Mouse (Mus musculus): ENCODE results near the gene Amotl2. TPM values are rescaled to one million over a fixed set of nuclear protein-coding genes. Genes with fewer than 3 reads are reported as not detected.

Gene Amotl2
- polyA plus RNA-seq, 1 experiment = 7.2 TPM

DNA sequence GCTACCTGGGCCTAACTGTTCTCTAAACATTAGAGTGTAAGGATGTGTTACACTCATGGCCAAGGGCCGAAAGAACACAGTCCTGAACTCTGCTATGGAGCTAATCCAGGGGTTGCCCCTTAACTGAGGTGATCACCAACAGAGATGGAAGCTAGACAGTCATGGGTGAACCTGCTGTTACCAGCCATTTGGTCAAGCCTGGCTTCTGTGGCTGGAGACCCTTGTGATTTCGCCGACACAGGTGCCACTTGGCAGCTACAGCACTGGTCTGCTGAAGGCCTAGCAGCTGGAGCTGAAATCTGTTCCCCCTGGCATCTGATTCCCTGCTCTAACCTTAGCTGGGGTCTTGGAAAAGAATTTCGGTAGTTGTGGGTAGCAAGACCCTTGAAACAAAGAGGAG is 6.3 kb downstream of the Amotl2 start:
- DNase-seq = no peak
- TF ChIP-seq POLR2A (IDR thresholded peaks at IDR 0.05; ENCODE audit: control insufficient read depth, extremely low read depth, insufficient read depth, low read length, poor library complexity) (no peak), CTCF (IDR thresholded peaks at IDR 0.05; ENCODE audit: borderline replicate concordance, control insufficient read depth, extremely low read depth, insufficient read depth, low read length, poor library complexity) (no peak)
- Histone ChIP-seq H3K36me3 (ENCODE audit: control insufficient read depth, insufficient read depth, low read length) (no peaks in the 10 kb centered on the region), H3K4me1 (replicated peaks; ENCODE audit: control insufficient read depth, insufficient read depth, low read length) (no peaks in the 10 kb centered on the region), H3K4me3 (ENCODE audit: control insufficient read depth, insufficient read depth, low read length) (no peak overlapping the region), H3K27ac (ENCODE audit: control insufficient read depth, insufficient read depth, low read length) (no peak overlapping the region), H3K27me3 (ENCODE audit: control insufficient read depth, insufficient read depth, low read length) (peaks cover 6% of the 10 kb centered on the region; the same call in 1 of the 2 replicates)
- 92% methylated on average over 4 of the region's 4 CpGs for WGBS

GRCm38 (mm10) chr9:102723241-102723709 is 6.8 kb downstream of the Amotl2 start:
- no peaks in the 10 kb centered on the region for H3K4me1 ChIP-seq (replicated peaks; ENCODE audit: control insufficient read depth, insufficient read depth, low read length)
- H3K36me3 ChIP-seq (ENCODE audit: control insufficient read depth, insufficient read depth, low read length) = no peaks in the 10 kb centered on the region
- no peak for TF ChIP-seq POLR2A (IDR thresholded peaks at IDR 0.05; ENCODE audit: control insufficient read depth, extremely low read depth, insufficient read depth, low read length, poor library complexity)
- H3K4me3 ChIP-seq (ENCODE audit: control insufficient read depth, insufficient read depth, low read length) = no peak overlapping the region
- no peak for DNase-seq
- no peak overlapping the region for H3K27ac ChIP-seq (ENCODE audit: control insufficient read depth, insufficient read depth, low read length)
- 97% methylated on average over 12 of the region's 12 CpGs for WGBS
- peaks cover 4% of the 10 kb centered on the region; the same call in 1 of the 2 replicates for H3K27me3 ChIP-seq (ENCODE audit: control insufficient read depth, insufficient read depth, low read length)

- Histone ChIP-seq H3K27me3 (ENCODE audit: control insufficient read depth, insufficient read depth, low read length) (no peaks in the 10 kb centered on the region), H3K4me1 (replicated peaks; ENCODE audit: control insufficient read depth, insufficient read depth, low read length) (no peaks in the 10 kb centered on the region), H3K36me3 (ENCODE audit: control insufficient read depth, insufficient read depth, low read length) (no peaks in the 10 kb centered on the region), H3K27ac (ENCODE audit: control insufficient read depth, insufficient read depth, low read length) (no peak overlapping the region), H3K4me3 (ENCODE audit: control insufficient read depth, insufficient read depth, low read length) (no peak overlapping the region)
- TF ChIP-seq POLR2A (IDR thresholded peaks at IDR 0.05; ENCODE audit: control insufficient read depth, extremely low read depth, insufficient read depth, low read length, poor library complexity) (no peak), CTCF (IDR thresholded peaks at IDR 0.05; ENCODE audit: borderline replicate concordance, control insufficient read depth, extremely low read depth, insufficient read depth, low read length, poor library complexity) (no peak)
- no peak for DNase-seq
- WGBS = 46% methylated on average over 4 of the region's 4 CpGs
Measured at GRCm38 (mm10) chr9:102723990-102724461, 7.6 kb downstream of the Amotl2 start.

- DNase-seq = no peak
- Histone ChIP-seq H3K27ac (ENCODE audit: control insufficient read depth, insufficient read depth, low read length) (no peak overlapping the region), H3K36me3 (ENCODE audit: control insufficient read depth, insufficient read depth, low read length) (no peaks in the 10 kb centered on the region), H3K4me1 (replicated peaks; ENCODE audit: control insufficient read depth, insufficient read depth, low read length) (no peaks in the 10 kb centered on the region), H3K4me3 (ENCODE audit: control insufficient read depth, insufficient read depth, low read length) (no peak overlapping the region), H3K27me3 (ENCODE audit: control insufficient read depth, insufficient read depth, low read length) (no peaks in the 10 kb centered on the region)
- WGBS = 84% methylated on average over 7 of the region's 7 CpGs
- no peak for TF ChIP-seq CTCF (IDR thresholded peaks at IDR 0.05; ENCODE audit: borderline replicate concordance, control insufficient read depth, extremely low read depth, insufficient read depth, low read length, poor library complexity)
- no peak for TF ChIP-seq POLR2A (IDR thresholded peaks at IDR 0.05; ENCODE audit: control insufficient read depth, extremely low read depth, insufficient read depth, low read length, poor library complexity)
Measured at GRCm38 (mm10) chr9:102724942-102725341, 8.5 kb downstream of the Amotl2 start.

- DNase-seq = no peak
- H3K4me3 ChIP-seq (ENCODE audit: control insufficient read depth, insufficient read depth, low read length) = no peak overlapping the region
- H3K4me1 ChIP-seq (replicated peaks; ENCODE audit: control insufficient read depth, insufficient read depth, low read length) = no peaks in the 10 kb centered on the region
- TF ChIP-seq CTCF (IDR thresholded peaks at IDR 0.05; ENCODE audit: borderline replicate concordance, control insufficient read depth, extremely low read depth, insufficient read depth, low read length, poor library complexity) = no peak
- TF ChIP-seq POLR2A (IDR thresholded peaks at IDR 0.05; ENCODE audit: control insufficient read depth, extremely low read depth, insufficient read depth, low read length, poor library complexity) = no peak
- no peaks in the 10 kb centered on the region for H3K27me3 ChIP-seq (ENCODE audit: control insufficient read depth, insufficient read depth, low read length)
- H3K36me3 ChIP-seq (ENCODE audit: control insufficient read depth, insufficient read depth, low read length) = no peaks in the 10 kb centered on the region
- WGBS = 8% methylated on average over 22 of the region's 22 CpGs
- no peak overlapping the region for H3K27ac ChIP-seq (ENCODE audit: control insufficient read depth, insufficient read depth, low read length)
Measured at GRCm38 (mm10) chr9:102725958-102726654, 9.6 kb downstream of the Amotl2 start.

- WGBS = 78% methylated on average over 3 of the region's 3 CpGs
- no peaks in the 10 kb centered on the region for H3K36me3 ChIP-seq (ENCODE audit: control insufficient read depth, insufficient read depth, low read length)
- TF ChIP-seq CTCF (IDR thresholded peaks at IDR 0.05; ENCODE audit: borderline replicate concordance, control insufficient read depth, extremely low read depth, insufficient read depth, low read length, poor library complexity) (no peak), POLR2A (IDR thresholded peaks at IDR 0.05; ENCODE audit: control insufficient read depth, extremely low read depth, insufficient read depth, low read length, poor library complexity) (no peak)
- no peak overlapping the region for H3K4me3 ChIP-seq (ENCODE audit: control insufficient read depth, insufficient read depth, low read length)
- no peaks in the 10 kb centered on the region for H3K27me3 ChIP-seq (ENCODE audit: control insufficient read depth, insufficient read depth, low read length)
- H3K4me1 ChIP-seq (replicated peaks; ENCODE audit: control insufficient read depth, insufficient read depth, low read length) = no peaks in the 10 kb centered on the region
- DNase-seq = no peak
- no peak overlapping the region for H3K27ac ChIP-seq (ENCODE audit: control insufficient read depth, insufficient read depth, low read length)
Measured at GRCm38 (mm10) chr9:102726811-102727210, 10.3 kb downstream of the Amotl2 start.
